Mouse (Mus musculus): ENCODE data around the gene Rassf2. TPM values are rescaled to one million over a fixed set of nuclear protein-coding genes. Genes with fewer than 3 reads are reported as not detected.
A peak's percentile ranks its signal among the peaks of the same experiment; 100 is the strongest.

The Rassf2 gene
- polyA plus RNA-seq, 1 experiment from 2014 or later = 1.6 TPM

DNA sequence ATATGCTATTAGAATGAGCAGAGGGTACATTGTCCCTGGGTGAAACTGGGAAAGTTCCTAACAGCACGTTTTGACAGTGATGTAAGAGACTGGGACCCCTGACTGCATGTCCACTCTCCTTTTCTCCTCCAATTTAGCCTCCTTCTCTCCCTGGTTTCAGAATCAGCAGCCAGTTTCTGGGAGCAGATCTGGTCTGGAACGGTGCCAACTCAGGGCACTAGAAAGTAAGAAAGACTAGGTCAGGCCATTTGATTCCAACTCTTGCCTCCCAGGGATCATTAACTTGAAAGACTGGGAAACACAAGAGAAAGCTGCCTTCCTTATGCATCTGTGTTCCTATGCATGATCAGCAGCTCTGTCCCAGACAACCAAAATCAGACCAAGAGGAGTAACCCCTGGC, 77.6 kb downstream of the Rassf2 start:
- H3K4me1 ChIP-seq (replicated peaks) = peaks cover 14% of the 10 kb centered on the region
- no peak for ATAC-seq (ENCODE audit: low read depth)
- H3K9me3 ChIP-seq (replicated peaks) = no peaks in the 10 kb centered on the region
- H3K27me3 ChIP-seq = peaks cover 62% of the 10 kb centered on the region
- no peaks in the 10 kb centered on the region for H3K36me3 ChIP-seq
- 39% methylated on average over 2 of the region's 2 CpGs for WGBS (ENCODE audit: insufficient replicate concordance)
- no peak overlapping the region for H3K4me2 ChIP-seq
- no peak overlapping the region for H3K27ac ChIP-seq
- no peak overlapping the region for H3K9ac ChIP-seq
- no peak overlapping the region for H3K4me3 ChIP-seq (replicated peaks)
- DNase-seq = no peak

DNA sequence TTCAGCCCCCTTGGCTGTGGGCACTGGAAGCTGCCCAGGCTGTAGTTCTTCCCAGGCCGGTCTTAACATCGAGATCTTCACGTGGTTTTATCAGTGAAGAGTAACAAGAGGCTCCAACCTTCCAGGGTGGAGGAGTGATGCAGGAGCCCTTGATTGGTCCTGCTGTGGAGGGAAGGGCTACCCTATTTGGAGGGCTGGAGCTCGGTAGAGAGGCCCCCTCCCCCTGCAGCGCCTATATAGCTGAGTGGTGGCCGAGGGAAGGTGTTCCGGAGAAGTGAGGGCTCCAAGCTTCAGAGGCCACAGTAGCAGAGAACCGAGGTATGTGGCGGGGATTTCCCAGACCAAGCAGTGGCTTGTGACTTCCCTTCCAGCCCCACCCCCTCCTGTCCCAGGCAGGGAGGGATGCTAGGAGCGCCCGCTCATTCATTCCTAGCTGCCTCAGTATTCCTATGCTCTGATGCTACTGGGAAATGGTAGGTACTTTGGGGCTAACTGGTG, 79.4 kb downstream of the Rassf2 start, which contains the start of gene Prnd:
Prnd (plus strand) TSS at position 264 of the 498 bp plus-strand sequence.
- Histone ChIP-seq H3K4me3 (replicated peaks) (no peak within 1 kb of the TSS), H3K9ac (no peak within 1 kb of the TSS)
- WGBS (ENCODE audit: insufficient replicate concordance) = 7% methylated on average over 10 of the region's 11 CpGs

GRCm38 (mm10) chr2:131949767-131950597, 80.1 kb downstream of the Rassf2 start:
- H3K9ac ChIP-seq = no peak overlapping the region
- H3K27me3 ChIP-seq = peaks cover 61% of the 10 kb centered on the region
- H3K4me2 ChIP-seq = no peak overlapping the region
- DNase-seq (no peak), ATAC-seq (ENCODE audit: low read depth) (no peak)
- no peaks in the 10 kb centered on the region for H3K36me3 ChIP-seq
- H3K4me1 ChIP-seq (replicated peaks) = peaks cover 8% of the 10 kb centered on the region
- no peaks in the 10 kb centered on the region for H3K9me3 ChIP-seq (replicated peaks)
- no peak overlapping the region for H3K4me3 ChIP-seq (replicated peaks)
- H3K27ac ChIP-seq = no peak overlapping the region
- WGBS (ENCODE audit: insufficient replicate concordance) = 38% methylated on average over 9 of the region's 9 CpGs

More for the DNA sequence above, 79.4 kb downstream of the Rassf2 start, which contains the start of gene Prnd:
- H3K4me2 ChIP-seq = no peak within 1 kb of the TSS
- no peaks in the 10 kb centered on the region for H3K9me3 ChIP-seq (replicated peaks)
- H3K27ac ChIP-seq = no peak within 1 kb of the TSS
- peaks cover 63% of the 10 kb centered on the region for H3K27me3 ChIP-seq
- H3K36me3 ChIP-seq = no peaks in the 10 kb centered on the region
- H3K4me1 ChIP-seq (replicated peaks) = peaks cover 14% of the 10 kb centered on the region
- DNase-seq (no peak), ATAC-seq (ENCODE audit: low read depth) (no peak)

DNA sequence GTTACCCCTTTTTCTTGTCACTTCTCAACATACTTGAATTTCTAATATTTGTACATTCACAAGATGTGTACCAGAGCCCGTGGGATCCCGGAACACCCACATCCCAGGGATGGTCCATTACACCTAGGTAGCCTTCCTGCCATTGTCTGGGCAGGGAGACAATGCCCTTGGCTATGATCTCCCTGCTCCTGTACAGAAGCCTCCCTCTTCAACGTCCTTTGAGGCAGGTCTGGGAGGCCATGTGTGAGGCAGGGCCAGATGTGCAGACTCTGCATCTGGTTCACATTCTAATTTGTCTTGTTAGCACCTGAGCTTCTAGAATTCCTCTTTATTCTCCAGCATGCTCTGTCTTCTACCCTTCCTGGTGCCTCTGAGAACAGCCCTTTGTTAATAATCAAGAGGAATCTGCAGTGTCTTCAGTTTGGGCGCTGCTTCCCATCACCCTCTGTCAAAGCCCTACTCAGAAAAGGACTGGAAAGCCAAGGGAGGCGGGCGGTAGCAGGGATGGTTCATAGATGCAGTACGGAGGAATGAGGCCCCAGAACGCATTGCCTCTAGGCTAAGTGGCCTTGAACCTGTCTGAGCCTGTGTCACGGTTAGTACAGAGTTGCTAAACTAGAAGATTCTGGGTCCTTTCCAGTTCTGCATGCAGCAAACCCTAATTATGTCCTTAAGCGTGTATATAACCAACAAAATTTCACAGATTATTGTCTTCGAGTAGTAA, 81.0 kb downstream of the Rassf2 start:
- Histone ChIP-seq H3K27me3 (peaks cover 54% of the 10 kb centered on the region), H3K36me3 (no peaks in the 10 kb centered on the region), H3K9me3 (replicated peaks) (no peaks in the 10 kb centered on the region), H3K4me1 (replicated peaks) (0 out of 2 replicates have a peak, but pooled peaks cover 5% of the 10 kb centered on the region), H3K4me2 (no peak overlapping the region), H3K27ac (no peak overlapping the region), H3K9ac (no peak overlapping the region), H3K4me3 (replicated peaks) (no peak overlapping the region)
- DNase-seq = no peak
- 65% methylated on average over 11 of the region's 11 CpGs for WGBS (ENCODE audit: insufficient replicate concordance)
- no peak for ATAC-seq (ENCODE audit: low read depth)

GRCm38 (mm10) chr2:131948156-131948555, 81.9 kb downstream of the Rassf2 start:
- 56% methylated on average over 3 of the region's 3 CpGs for WGBS (ENCODE audit: insufficient replicate concordance)
- no peak for DNase-seq

GRCm38 (mm10) chr2:131946351-131946750, 83.7 kb downstream of the Rassf2 start:
- peaks cover 3% of the 10 kb centered on the region; the same call in 1 of the 2 replicates for H3K4me1 ChIP-seq (replicated peaks)
- no peaks in the 10 kb centered on the region for H3K36me3 ChIP-seq
- H3K9ac ChIP-seq = no peak overlapping the region
- no peak overlapping the region for H3K4me3 ChIP-seq (replicated peaks)
- no peak overlapping the region for H3K4me2 ChIP-seq
- no peaks in the 10 kb centered on the region for H3K9me3 ChIP-seq (replicated peaks)
- 80% methylated on average over 16 of the region's 16 CpGs for WGBS (ENCODE audit: insufficient replicate concordance)
- no peak overlapping the region for H3K27ac ChIP-seq
- peaks cover 27% of the 10 kb centered on the region for H3K27me3 ChIP-seq
- DNase-seq = no peak
- ATAC-seq (ENCODE audit: low read depth) = no peak

More at GRCm38 (mm10) chr2:131948156-131948555, 81.9 kb downstream of the Rassf2 start:
- Histone ChIP-seq H3K9ac (no peak overlapping the region), H3K27me3 (peaks cover 45% of the 10 kb centered on the region), H3K4me3 (replicated peaks) (no peak overlapping the region), H3K9me3 (replicated peaks) (no peaks in the 10 kb centered on the region), H3K4me1 (replicated peaks) (0 out of 2 replicates have a peak, but pooled peaks cover 4% of the 10 kb centered on the region), H3K4me2 (no peak overlapping the region), H3K27ac (no peak overlapping the region), H3K36me3 (no peaks in the 10 kb centered on the region)
- ATAC-seq (ENCODE audit: low read depth) = no peak

DNA sequence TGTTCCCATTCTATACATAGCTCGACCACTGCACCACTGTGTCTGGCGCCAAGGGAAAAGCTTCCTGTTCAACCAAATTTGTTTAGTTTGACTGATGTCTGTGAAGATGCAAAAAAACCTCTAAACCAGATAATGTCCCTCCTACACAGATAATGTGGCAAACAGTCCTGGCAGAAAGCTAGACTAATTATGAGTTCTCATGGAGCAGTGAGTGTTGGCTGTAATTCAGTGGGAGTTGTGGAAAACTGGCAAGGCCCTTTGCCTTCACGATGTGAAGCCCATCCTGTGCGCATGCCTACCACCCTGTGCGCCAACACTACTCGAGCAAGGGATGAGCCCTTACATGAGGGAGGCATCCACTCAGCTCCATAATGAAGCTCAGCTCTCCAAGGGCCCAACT, 84.3 kb downstream of the Rassf2 start:
- peaks cover 9% of the 10 kb centered on the region for H3K4me1 ChIP-seq (replicated peaks)
- H3K9me3 ChIP-seq (replicated peaks) = no peaks in the 10 kb centered on the region
- DNase-seq (no peak), ATAC-seq (ENCODE audit: low read depth) (no peak)
- H3K27me3 ChIP-seq = peaks cover 23% of the 10 kb centered on the region
- H3K9ac ChIP-seq = no peak overlapping the region
- WGBS (ENCODE audit: insufficient replicate concordance) = 64% methylated on average over 6 of the region's 6 CpGs
- no peak overlapping the region for H3K27ac ChIP-seq
- no peaks in the 10 kb centered on the region for H3K36me3 ChIP-seq
- no peak overlapping the region for H3K4me3 ChIP-seq (replicated peaks)
- H3K4me2 ChIP-seq = no peak overlapping the region

DNA sequence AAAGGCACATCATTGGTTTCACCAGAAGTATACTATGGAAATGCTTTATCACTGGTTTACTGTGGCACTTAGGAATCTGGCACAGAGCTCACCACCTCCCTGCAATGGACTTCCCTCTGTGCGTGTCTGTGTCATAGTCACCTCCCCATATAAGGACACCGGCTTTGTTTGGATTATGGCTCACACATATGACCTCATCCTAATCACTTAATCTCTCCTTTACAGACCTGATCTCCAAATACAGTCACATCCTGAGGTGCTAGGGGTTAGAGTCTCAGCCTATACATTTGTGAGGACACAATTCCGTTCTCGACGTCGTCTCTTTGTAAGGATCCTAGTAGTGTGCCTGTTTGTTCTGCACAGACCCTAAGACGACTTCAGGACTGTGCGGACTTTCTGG, 84.8 kb downstream of the Rassf2 start:
- WGBS (ENCODE audit: insufficient replicate concordance) = 41% methylated on average over 8 of the region's 8 CpGs
- Histone ChIP-seq H3K4me3 (replicated peaks) (no peak overlapping the region), H3K4me2 (no peak overlapping the region), H3K9me3 (replicated peaks) (no peaks in the 10 kb centered on the region), H3K27me3 (peaks cover 17% of the 10 kb centered on the region; the same call in 1 of the 2 replicates), H3K27ac (no peak overlapping the region), H3K9ac (no peak overlapping the region), H3K4me1 (replicated peaks) (peaks cover 14% of the 10 kb centered on the region), H3K36me3 (no peaks in the 10 kb centered on the region)
- ATAC-seq (ENCODE audit: low read depth) = no peak
- no peak for DNase-seq

DNA sequence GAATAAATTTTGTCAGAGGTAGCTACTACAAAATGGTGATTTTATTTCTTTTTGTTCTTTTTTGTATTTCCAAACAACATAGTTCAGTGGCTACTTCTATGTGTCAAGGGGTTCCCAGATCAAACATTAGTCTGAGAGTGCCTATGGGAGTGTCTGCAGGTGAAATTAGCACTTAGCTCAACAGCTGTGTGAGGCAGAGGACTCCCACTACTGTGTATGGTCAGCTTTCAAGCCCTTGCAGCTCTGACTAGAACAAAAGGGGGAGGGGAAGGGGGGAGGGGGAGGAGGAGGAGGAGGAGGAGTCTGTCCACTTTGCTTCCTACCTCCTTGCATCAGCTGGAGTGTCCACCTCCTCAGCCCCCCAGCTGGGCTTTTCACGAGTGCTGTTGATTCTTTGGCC, 85.7 kb downstream of the Rassf2 start:
- 45% methylated on average over 1 of the region's 1 CpGs for WGBS (ENCODE audit: insufficient replicate concordance)
- Histone ChIP-seq H3K9me3 (replicated peaks) (no peaks in the 10 kb centered on the region), H3K4me1 (replicated peaks) (peaks cover 23% of the 10 kb centered on the region), H3K4me3 (replicated peaks) (no peak overlapping the region), H3K4me2 (no peak overlapping the region), H3K36me3 (no peaks in the 10 kb centered on the region), H3K27me3 (peaks cover 14% of the 10 kb centered on the region; the same call in 1 of the 2 replicates), H3K27ac (no peak overlapping the region), H3K9ac (no peak overlapping the region)
- ATAC-seq (ENCODE audit: low read depth) (no peak), DNase-seq (no peak)

DNA sequence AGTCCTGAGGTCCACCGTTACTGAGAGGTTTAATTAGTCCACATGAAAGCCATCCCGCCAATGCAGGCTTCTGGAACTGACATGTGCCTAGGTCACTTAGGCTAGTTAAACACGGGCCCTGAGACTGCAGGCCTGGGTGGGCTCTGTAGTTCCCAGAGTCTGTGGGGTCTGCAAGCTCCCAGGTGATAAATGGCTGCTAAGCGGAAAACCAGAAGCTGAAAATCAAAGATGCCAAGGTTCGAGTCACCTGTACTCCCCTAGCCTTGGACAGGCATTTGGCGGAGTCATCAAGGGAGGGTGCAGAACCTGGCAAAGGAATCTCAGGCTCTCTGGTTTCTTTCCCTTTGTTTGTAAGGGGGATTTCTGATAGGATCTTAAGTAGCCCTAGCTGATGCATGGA, 88.6 kb downstream of the Rassf2 start:
- H3K4me1 ChIP-seq (replicated peaks) = peaks cover 25% of the 10 kb centered on the region
- ATAC-seq (ENCODE audit: low read depth) = no peak
- H3K4me2 ChIP-seq = no peak overlapping the region
- H3K9ac ChIP-seq = no peak overlapping the region
- H3K9me3 ChIP-seq (replicated peaks) = no peaks in the 10 kb centered on the region
- 80% methylated on average over 6 of the region's 6 CpGs for WGBS (ENCODE audit: insufficient replicate concordance)
- no peak for DNase-seq
- H3K4me3 ChIP-seq (replicated peaks) = no peak overlapping the region
- peaks cover 5% of the 10 kb centered on the region for H3K36me3 ChIP-seq
- H3K27ac ChIP-seq = no peak overlapping the region
- peaks cover 2% of the 10 kb centered on the region; the same call in 1 of the 2 replicates for H3K27me3 ChIP-seq

DNA sequence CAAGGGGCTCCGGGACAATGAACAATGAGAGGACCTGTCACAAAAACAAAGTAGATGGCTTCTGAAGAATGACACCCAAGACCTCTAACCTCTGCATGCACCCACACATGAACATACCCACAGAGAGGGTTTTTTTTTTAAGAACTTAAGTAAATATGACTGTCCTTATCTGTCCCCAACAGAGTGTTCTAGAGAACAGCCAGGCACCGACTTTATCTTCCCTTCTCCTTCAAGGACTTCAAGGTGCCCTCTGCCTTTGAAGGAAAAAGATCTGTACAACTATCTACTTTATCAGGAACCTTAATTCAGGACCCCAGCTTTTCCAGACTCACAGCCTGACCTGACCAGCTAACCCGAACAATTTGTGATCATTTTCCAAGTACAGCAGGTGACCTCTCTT, 89.6 kb downstream of the Rassf2 start:
- no peaks in the 10 kb centered on the region for H3K27me3 ChIP-seq
- ATAC-seq (ENCODE audit: low read depth) = peak; percentile 81
- peak overlapping the region; percentile 21; the same call in 1 of the 2 replicates for H3K4me2 ChIP-seq
- peaks cover 27% of the 10 kb centered on the region for H3K4me1 ChIP-seq (replicated peaks)
- H3K9ac ChIP-seq = peak overlapping the region; percentile 33; the same call in 1 of the 2 replicates
- H3K4me3 ChIP-seq (replicated peaks) = no peak overlapping the region
- peaks cover 8% of the 10 kb centered on the region for H3K36me3 ChIP-seq
- H3K27ac ChIP-seq = peak overlapping the region; percentile 79
- WGBS (ENCODE audit: insufficient replicate concordance) = 30% methylated on average over 3 of the region's 3 CpGs
- H3K9me3 ChIP-seq (replicated peaks) = no peaks in the 10 kb centered on the region
- DNase-seq = peak; percentile 48

Measured in liver, embryonic 13.5 days (tissue).